Mouse (Mus musculus): ENCODE results near the gene Sgms1.
"Not testable (repeated sequence)": the region's sequence is repeated elsewhere in the genome, so short reads cannot be mapped to it uniquely, and the experiment has no call there.

Gene Sgms1

DNA sequence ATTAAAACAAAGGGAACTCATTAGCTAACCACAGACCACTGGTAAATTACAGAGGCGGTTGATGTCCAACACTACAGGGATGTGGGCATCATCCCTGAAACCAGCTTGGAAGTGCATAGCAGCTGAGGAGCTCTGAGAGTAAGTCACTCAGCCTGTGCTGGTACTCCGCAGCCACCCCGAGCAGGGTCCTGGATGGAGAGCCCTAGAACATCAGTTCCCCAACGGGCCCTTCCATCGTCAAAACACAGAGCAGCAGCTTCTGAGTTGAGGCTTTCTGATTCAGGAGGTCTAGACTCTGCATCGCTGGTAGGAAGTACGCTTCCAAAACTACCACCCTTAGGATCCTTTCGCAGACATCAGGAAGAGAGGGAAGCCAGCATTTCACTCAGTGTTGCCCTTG is 5.8 kb downstream of the Sgms1 start:
- no peak for DNase-seq (ENCODE audit: low read depth)

DNA sequence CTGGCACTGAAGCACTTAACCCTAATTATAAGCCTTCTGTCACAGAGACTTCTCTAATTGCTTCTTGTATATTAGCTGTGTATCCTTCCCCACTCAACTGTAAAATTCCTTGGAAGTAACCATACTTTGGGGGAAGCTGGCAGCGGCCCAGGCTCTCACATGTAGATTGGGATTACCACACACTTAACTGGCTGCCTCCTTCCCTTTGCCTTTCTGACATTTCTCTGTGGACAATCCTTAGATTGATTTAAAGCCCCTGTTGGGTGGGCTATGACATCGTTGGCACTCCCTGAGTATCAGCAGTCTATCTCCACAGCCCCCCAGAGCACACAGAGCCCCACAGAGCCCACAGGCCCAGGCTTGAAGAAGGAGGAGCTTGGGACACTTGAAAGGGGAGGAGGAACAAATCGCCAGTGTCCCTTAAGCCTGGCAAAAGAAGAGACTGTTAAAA is 8.0 kb downstream of the Sgms1 start:
- DNase-seq (ENCODE audit: low read depth), result no peak

GRCm38 (mm10) chr19:32380748-32381147 is 8.8 kb downstream of the Sgms1 start:
- no peak for DNase-seq (ENCODE audit: low read depth)

GRCm38 (mm10) chr19:32379239-32379920 is 10.1 kb downstream of the Sgms1 start:
- DNase-seq (ENCODE audit: low read depth), result no peak

DNA sequence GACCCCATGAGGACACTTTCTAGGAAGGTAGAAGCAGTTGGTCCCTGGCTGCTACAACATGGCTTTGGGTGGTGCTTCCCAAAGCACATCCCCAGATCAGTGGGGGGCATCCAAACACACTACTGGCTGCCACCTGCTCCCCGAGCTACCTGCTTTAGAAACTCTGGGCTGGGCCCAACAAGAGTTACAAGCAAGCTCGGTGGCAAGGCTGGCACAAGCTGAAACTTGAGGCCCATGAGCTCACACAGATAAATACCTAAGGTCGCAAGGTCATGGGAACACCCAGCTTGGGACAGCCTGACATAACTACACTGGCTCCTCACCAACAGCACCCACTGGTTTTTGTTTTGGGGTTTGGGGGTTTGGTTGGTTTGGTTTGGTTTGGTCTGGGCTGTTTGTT is 10.9 kb downstream of the Sgms1 start:
- no peak for DNase-seq (ENCODE audit: low read depth)

DNA sequence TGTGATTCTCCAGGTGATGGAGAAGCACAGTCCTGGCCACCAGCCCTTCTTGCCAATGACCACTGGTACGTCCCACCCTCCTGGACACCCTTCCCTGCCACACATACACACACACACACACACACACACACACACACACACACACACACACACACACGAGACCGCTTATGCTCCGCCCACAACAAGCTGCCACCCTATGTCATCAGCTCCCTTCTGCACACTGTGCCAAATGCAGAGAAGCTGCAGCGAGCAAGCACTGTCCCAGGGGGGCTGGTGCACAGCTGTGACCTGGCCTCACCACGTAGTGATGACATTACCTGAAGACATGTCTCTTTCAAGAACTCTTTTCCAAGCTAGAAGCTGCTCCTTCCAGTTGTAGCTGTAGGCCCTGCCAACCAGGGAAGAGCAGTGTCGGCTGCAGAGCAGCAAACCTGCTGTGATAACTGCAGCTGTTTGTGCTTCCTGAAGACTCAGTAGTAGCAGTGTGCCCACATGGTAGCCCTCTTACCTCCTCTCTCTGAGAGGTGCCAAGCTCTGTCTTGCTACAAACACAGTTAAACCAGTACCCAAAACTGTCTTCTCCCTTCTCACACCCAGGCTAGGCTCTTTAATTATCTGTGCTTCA is 11.7 kb downstream of the Sgms1 start:
- no peak for DNase-seq (ENCODE audit: low read depth)

- DNase-seq (ENCODE audit: low read depth), result no peak
Measured at GRCm38 (mm10) chr19:32376886-32377535, 12.5 kb downstream of the Sgms1 start.

- DNase-seq (ENCODE audit: low read depth), result no peak
Measured at GRCm38 (mm10) chr19:32376054-32376453, 13.5 kb downstream of the Sgms1 start.

DNA sequence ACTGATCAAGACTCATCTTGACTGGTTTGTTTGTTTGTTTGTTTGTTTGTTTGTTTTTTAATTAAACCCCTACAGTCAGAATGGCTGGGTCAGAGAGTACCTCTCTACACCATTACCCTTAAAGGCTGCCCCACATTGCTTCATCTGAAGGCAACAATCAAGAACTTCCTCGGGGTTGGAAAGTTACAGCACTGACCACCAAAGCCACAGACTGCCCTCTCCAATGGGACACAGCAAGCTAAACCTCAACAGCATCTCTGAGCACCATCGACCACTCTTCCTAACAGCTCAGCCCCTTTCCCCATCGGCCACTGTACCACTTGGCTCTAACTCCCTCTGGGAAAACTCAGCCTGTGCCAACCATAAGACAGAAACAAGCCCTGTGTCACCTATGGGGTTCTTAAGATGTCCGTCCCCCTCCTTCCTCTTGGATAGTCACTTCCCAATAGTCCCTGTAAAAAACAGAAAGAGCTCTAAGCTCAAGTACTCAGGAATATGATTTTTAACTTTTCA is 14.0 kb downstream of the Sgms1 start:
- DNase-seq (ENCODE audit: low read depth), result no peak

DNA sequence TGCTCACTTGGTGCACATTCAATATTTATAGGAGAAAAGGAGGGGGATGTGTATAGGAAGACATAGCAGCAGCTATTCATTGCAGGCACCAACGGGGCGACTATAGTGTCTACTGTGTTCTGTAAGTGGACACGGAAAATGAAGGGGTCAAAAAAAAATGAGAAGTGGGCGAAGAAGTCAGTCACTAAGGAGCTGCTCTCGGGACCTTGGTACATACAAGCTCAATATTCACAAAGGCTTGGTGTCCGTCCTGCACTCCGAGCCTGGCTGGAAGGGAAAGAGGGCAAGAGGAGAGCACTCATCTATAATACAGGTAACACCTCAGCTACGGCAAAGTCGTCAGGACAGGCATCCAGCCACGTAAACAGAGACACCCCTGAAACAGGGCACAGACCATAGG is 14.8 kb downstream of the Sgms1 start:
- DNase-seq (ENCODE audit: low read depth), result no peak

DNA sequence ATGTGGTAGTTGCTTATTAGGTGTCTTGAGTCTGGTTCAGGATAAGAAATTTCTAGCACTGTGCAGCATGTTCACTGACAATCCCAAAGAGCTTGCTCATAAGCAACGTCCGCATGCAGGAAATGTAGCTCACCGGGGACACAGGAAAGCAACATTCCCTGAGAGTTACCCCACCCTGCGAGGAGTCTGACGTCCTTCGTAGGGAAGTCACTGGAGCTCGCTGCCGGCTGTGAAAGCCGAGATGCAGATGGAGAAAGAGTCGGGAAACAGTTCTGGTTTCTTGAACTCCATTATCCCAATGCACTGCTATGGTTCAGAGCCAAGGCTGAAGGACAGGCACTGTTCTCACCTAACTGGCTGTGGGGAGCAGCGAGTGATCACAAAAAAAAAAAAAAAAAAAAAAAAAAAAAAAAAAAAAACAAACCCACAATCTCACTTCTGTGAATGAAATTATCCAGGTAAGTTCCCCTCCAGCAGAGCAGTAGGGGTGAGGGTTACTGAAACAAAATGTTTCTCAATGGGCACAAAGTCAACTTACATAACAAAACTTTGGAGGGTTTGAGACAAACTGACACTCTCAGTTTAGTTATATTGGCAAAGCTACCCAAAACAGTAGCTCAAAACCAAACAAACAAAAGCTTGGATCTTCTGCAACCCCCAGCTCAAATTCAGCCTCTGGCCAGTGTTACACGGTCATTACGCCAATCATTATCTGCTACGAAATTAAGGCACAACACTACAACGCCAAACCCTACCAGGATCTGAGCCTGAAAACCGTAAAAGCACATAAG is 15.5 kb downstream of the Sgms1 start:
- no peak for DNase-seq (ENCODE audit: low read depth)

GRCm38 (mm10) chr19:32372373-32372772 is 17.1 kb downstream of the Sgms1 start:
- DNase-seq (ENCODE audit: low read depth), result peak; percentile 68

GRCm38 (mm10) chr19:32367333-32367732 is 22.2 kb downstream of the Sgms1 start:
- DNase-seq (ENCODE audit: low read depth), result no peak

DNA sequence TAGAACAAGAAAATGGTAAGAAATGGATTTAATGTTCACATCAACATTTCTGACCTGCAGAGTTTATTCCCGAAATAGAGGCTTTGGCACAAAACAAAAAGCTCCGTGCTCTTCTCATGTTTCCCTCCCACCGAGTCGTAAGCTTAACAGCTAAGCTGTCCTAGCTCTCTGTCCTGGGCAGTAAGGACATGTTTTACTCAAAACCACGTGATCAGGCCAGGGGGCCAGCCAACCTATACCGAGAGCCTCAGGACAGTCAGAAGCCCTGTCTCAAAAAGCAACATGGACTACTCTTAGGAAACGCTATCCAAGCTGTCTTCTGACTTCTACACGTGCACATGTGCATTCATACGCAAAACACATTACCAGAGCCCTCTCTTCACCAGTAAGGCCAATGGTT is 23.1 kb downstream of the Sgms1 start:
- DNase-seq (ENCODE audit: low read depth), result no peak

- no peak for DNase-seq (ENCODE audit: low read depth)
Measured at GRCm38 (mm10) chr19:32365111-32365510, 24.4 kb downstream of the Sgms1 start.

GRCm38 (mm10) chr19:32363587-32363986 is 25.9 kb downstream of the Sgms1 start:
- DNase-seq (ENCODE audit: low read depth), result no peak

DNA sequence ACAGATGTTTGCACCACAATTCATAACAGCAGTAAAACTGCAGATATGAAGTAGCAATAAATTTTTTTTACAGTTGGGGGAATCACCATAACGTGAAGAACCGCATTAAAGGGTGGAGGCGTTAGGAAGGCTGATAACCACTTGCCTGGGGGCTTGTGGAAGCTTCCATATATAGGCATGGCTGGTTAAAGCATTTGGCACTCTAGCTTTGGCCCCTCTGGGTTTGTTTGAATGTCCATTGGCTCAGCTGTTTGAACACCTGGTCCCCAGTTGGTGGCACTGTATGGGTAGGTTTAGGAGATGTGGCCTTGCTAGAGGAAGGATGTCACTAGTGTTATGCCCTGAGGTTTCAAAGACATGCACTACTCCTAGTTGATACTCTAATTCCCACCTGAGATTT is 27.0 kb downstream of the Sgms1 start:
- DNase-seq (ENCODE audit: low read depth), result no peak

GRCm38 (mm10) chr19:32360989-32361698 is 28.4 kb downstream of the Sgms1 start:
- no peak for DNase-seq (ENCODE audit: low read depth)

DNA sequence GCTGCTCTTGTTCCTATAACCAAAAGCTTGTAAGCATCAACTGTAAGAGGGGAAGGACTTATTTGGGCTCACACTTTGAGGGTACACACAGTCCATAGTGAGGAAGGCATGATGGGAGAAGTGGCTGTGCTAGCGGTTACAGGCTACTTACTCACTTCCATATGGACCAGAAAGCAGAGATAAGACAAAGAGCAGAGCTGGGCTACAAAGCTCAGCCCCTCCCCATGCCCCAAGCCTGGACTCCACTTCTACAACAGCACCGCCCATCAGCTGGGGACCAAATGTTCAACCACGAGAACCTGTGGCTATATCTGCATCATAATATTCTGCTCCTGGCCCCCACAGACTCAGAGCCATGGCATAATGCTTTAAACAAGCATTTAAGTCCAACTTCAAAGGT is 29.0 kb downstream of the Sgms1 start:
- no peak for DNase-seq (ENCODE audit: low read depth)

GRCm38 (mm10) chr19:32358699-32359517 is 30.6 kb downstream of the Sgms1 start:
- DNase-seq (ENCODE audit: low read depth), result no peak

GRCm38 (mm10) chr19:32358011-32358410 is 31.5 kb downstream of the Sgms1 start:
- not testable (repeated sequence) for DNase-seq (ENCODE audit: low read depth)
